Mouse (Mus musculus) left cerebral cortex, postnatal 4 days (tissue): ENCODE data around the gene Aamp. TPM values are rescaled to one million over a fixed set of nuclear protein-coding genes. Genes with fewer than 3 reads are reported as not detected.

Experiments
- DNase-seq: peaks from one replicate; pipeline ENCODE4 v3.0.0-alpha.2; 2022
- intact Hi-C: fragments of 180-260 bp; cut with DNase I; formaldehyde crosslinking; loops from one replicate; pipeline ENCODE4 v1.15.1; 2025
- total RNA-seq, 2 experiments: library from RNA; stranded (reverse); gene quantifications; 2 replicates each; pipeline ENCODE4 v1.2.3; 2021

Gene Aamp
- total RNA-seq, 2 experiments from 2014 or later = 122 to 124 TPM

DNA sequence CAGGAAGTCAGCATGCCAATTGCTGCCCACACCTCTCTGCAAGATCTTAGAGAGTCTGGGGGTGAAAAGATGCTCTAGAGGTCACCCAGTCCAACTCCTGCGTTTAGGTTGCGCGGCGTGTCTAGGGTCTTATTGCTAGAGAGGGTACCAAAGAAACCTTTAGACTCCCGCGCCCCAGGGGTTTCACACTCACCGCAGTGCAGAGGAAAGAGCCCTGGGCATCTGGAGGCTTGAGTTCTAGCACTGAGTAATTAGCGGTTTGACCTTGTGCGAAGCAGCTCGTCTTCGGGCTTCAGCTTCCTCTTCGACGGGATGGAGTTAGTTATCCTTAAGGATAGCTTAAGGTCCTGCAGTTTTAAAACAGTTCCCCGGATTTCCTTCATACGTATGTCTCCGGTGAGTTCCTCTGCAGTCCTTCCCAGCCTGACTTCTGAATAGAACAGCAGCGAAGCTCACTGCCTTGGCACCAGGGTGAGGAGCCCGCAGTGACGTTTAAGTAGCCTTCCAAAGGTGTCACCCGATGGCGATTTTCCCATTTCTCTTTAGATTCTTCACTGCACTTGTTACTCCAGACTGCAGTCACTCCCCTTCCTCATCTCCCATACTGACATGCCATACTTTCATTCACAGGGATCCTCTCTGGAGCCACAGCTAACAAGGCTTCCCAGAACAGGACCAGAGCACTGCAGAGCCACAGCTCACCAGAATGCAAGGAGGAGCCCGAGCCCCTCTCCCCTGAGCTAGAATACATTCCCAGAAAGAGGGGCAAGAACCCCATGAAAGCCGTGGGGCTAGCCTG is 873 bp upstream of the Aamp start:
- intact Hi-C loops = no loop called here

DNA sequence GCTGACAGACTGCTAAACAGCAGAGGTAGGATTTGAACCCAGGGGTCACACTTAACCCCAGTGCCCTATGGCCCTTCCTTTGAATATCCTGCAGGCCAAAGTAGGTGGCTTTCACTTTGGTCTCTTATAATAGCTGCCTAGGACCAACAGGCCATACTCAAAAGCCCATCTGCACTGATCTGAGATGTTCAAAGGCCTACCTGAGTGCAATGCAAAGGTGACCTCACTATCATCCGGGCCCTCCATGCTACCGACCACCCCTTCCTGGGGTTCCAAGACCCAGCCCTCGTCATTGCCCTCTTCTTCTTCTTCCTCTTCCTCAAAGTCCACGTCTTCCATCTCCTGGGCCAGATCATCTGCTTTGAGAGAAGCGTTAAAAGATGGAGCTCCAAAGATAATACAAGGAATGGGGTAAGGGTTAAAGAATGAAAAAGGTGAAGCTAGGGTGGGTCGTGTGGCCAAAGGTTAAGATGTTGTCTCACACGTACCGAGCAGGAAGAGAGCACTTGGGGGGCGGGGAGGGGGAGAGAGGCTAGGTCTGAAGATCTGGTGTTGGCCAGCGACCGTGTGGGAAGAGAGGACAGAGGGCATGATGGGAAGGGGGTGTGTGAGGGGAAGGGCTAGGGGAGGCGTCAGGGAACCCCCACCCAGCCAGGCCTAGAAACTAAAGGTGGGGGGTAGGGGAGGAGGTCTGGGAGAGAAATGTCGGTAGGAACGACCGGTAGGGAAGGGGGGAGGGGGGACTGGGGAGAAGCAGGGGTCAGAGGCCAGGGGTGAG is 663 bp downstream of the Aamp start:
- intact Hi-C loops = no loop called here
- DNase-seq = peak; percentile 74

More for the DNA sequence above, 873 bp upstream of the Aamp start:
- no peak for DNase-seq

DNA sequence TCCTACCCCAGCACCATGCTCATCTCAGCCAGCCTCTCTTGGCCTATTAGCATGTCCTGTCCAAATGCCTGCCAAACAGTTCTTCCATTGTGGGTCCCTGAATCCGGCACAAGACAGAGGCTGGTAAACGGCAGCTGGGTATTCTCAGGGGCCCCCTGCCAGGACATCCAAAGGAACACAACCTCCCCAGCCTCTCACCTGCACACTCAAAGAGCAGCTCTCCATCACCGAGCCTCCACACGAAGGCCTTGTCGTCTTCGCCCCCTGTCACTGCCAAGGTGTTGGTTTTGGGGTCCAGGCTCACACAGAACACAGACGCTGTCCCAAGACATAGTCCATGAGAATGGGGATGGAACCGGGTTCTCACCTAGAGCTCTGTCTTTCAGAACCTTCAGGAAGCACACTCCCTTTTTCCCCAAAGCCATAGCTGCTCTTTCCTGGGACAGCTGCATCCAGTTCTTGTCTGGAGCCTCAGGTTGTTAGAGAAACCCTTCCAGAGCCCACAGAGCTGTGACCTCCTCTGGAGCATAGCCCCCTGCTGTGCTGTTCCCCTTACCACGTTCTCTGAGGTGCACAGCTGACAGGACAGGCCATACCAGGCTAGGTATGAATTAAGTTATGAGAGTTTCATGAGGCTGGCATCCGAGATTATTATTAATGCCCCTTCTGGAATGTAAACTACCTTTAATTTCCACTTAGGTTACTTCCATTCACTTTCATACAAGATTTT is 1.5 kb downstream of the Aamp start:
- intact Hi-C loops = no loop called here
- DNase-seq = no peak

DNA sequence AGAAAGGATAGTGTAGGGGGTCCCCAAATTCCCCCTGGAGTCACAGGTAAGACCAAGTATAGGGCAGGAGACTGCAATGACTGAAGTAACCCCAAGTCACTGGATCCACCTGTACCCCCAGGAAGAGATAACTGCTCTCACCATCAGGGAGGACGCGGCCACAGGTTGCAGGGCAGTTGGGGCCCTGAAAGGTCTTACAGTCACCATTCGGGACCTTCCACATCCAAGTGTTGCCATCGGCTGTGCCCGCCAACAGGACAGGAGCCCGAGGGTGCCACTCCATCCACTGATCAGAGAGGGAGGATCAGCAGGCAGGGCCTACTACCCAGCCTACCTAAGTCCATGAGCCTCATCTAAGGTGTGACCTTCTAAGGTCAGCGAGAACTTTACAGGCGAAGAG is 2.7 kb downstream of the Aamp start:
- no peak for DNase-seq
- intact Hi-C loops = no loop called here

DNA sequence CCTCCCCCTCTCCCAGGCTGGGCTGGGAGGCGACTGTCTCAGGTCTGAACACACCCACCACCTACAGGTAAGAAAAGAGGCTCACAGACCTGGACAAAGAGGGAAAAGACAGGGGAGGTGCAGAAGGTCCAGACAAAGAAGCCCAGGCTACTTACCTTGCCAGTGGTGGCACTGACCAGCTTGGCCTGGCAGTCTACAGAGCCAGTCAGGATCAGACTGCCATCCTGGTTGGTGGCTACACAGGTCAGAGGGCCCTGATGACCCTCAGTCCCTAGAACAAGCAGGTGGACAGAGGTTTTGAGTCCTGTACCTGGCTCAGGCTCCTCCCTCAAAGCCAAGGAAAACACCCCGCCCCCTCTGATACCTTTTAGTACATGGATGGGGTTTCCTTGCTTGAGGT is 3.2 kb downstream of the Aamp start:
- DNase-seq = no peak
- intact Hi-C loops = no loop called here

DNA sequence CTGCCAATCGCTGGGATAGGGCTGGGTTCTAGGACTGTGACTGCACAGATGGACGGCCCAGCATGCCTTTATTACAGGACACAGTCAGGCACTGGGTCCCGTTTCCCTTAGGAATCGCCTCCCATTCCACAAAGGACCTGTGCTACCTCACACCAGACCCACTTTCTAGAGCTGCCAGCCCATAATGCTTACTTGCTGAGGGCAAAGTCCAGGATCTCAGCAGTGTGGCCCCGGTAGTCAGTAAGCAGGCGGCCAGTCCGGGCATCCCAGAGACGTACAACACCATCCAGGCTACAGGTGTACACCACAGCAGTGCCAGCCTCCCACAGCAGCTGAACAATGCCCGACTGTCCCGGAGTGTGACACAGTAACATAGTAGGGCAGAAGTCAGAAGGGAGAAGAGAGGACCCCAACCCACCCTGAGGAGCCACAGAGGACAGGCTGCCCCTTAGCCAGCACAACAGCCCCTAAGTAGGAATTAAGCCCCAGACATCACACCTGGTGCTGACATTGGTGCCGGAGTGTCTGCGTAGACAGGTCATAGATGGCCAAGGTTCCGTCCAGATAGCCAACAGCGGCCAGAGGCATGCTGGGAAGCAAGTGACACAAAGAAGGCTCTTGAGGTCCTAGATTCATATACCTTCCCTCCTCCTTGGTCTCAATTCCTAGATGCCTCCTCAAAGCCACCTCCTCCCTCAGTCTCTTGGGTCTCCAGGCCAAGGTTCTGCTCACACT is 3.8 kb downstream of the Aamp start:
- intact Hi-C loops = no loop called here
- no peak for DNase-seq

DNA sequence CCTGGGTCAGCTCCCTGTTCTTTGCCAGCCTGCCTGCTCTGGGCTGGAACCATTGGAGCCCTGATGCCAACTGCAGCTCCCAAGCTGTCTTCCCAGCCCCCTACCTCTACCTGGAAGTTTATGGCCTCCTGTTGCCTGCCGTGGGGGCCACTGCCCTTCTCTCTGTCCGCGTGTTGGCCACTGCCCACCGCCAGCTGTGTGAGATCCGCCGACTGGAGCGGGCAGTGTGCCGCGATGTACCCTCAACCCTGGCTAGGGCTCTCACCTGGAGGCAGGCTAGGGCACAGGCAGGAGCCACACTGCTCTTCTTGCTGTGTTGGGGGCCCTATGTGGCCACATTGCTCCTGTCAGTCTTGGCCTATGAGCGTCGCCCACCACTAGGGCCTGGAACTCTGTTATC is 5.5 kb downstream of the Aamp start:
- DNase-seq = no peak
- intact Hi-C loops = no loop called here

DNA sequence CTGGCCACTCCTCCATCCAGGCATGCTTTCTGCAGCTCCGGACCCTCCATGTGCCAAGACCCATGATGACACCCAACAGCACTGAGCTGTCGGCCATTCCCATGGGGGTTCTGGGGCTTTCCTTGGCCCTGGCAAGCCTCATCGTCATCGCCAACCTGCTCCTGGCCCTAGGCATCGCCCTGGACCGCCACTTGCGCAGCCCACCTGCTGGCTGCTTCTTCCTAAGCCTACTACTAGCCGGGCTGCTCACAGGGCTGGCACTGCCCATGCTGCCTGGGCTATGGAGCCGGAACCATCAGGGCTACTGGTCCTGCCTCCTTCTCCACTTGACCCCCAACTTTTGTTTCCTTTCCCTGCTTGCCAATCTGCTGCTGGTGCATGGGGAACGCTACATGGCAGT is 6.0 kb downstream of the Aamp start, which contains the start of gene Gpbar1:
Gene Gpbar1, plus strand, starts transcription at position 13 of the 400 bp plus-strand sequence.
- intact Hi-C loops = no loop called here
- DNase-seq = no peak

DNA sequence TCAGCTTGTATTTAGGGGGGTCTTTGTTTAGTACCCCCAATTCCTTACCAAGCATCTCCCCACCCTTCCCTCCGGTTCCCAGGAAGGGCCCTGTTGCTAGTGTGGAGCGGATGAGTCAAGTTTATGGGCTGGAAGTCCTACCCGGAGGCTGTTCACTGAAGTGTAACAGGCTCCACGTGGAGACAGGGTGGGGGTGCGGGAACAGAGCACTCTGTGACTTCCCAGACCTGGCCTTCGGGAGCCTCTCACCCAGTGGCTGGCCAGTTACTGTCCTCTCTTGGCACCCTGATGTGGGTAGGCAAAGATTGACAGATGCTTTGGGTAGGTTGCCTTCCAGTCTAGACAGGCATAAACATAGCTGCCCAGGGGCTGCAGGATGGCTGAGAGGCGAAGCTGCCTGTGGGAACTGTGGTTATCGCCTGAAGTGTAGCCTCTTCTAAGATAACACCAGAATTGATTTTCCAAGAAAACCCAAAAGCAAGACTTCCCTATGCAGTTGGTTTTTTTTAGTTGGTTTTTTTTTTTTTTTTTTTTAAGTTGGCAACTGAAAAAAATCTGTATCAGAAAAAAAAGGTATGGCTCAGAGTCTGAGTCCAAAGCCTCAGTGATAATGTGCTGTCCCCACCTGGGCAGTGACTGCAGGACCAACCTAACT is 6.5 kb downstream of the Aamp start:
- intact Hi-C loops = no loop called here
- DNase-seq = no peak

DNA sequence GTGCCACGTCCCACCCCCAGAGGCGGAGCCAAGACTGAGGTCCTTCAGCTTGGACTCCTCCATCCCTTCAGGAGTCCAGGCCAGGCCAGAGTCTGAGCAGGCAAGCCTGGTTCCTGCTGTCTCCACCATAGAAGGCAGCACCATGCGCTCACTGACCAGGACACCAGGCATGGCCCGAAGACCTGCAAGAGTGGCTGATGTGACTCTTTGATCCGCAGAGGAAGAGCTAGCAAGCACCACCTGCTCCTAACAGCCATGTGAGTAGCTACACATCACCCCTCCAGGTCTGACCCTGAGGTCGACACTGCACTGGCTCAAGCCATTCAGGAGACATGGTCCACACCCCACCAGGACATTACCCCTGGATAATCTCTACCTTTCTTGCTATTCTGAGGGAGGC is 7.5 kb downstream of the Aamp start:
- intact Hi-C loops = no loop called here

DNA sequence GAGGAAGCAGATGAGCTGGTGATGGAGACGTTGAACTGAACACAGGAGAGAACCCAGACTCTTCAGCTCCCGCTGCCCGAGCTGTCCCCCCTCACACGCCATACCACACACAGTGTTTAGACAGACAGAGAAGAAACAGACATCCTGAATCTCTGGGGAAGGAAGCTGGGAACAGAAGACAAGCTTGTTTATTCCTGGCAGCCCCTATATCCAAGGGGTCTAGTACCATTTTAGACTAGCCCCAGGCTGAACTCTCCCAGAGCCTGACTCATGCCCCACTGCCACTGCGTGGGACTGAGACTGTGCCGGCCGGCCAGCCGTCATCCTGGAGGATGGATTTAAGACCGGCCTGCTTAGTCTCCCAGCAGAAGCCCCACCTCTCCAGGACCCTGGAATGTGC is 9.5 kb downstream of the Aamp start:
- intact Hi-C loops = no loop called here

More for the DNA sequence above, 7.5 kb downstream of the Aamp start:
- no peak for DNase-seq

DNA sequence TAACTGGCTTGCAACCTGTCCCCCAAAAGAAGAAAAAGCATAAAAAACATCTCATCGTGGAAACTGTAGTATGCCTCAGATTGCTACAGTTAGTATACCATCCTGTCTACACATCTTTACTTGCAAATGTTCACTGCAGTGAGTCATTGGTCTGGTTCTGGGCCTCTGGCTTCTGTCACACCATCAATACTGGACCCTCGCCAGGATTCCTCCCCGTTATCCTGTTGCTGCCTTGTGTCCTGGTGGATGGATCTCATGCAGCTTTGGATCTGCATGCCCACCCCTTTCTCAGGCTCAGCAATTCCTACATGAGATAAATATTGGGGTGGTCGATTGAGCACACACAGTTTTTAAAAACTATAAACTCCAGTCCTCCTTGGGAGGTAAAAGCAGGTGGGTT is 12.9 kb downstream of the Aamp start:
- intact Hi-C loops = no loop called here
- no peak for DNase-seq

More for the DNA sequence above, 9.5 kb downstream of the Aamp start:
- no peak for DNase-seq

DNA sequence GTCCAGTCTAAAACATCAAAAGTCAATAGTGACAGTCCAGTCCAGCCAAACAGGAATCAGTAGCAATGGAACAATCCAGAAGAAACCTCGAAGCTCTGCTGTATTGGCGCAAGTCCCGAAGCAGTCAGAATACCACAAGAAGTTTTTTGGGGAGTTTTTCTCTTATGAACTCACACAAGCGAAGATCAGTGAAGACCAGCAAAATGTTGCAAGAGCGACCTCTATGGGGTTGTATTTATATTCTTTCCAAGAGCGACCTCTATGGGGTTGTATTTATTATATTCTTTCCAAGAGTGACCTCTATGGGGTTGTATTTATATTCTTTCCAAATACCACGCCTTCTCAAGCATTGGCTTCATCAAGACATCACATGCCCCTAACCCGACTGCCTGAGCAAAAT is 15.8 kb downstream of the Aamp start:
- no peak for DNase-seq

DNA sequence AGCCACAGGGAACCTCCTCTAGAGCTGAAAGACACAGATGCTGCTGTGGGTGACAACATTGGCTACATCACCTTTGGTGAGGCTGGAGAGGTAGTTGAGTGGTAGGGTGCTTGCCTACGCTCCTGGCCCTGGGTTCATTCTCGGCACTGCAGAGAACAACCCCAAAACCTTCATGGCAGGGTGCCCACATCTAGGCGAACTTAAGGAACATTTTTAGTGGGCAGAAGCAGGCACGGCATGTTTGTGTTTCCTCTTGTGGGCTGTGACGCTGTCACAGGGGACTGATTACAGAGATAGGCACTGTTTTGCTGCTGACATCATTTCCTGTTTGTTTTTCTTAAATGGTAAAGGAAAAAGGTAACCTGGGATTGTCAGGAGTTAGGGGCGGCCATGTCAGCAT is 22.0 kb downstream of the Aamp start:
- intact Hi-C loops = no loop called here
- no peak for DNase-seq

More for the DNA sequence above, 15.8 kb downstream of the Aamp start:
- intact Hi-C loops = no loop called here

DNA sequence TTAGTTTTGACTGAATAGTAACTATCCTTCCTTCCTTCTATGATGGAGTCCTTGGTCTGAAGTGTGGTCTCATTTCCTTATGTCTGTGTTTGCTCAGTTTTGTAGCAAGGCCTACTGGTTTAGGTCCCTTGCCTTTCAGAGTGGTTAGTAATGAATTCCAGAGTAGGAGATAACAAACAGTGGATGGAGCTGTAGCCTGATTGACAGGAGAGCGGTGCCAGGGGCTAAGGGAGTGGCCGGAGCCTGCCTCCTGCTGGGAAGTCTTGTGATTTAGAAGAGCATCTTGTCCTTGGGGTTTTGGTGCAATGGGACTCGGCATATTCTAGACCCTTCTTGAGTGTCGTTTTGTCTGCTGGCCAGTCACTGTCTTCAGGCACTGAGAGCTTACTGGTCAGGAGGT is 27.8 kb downstream of the Aamp start:
- no peak for DNase-seq

DNA sequence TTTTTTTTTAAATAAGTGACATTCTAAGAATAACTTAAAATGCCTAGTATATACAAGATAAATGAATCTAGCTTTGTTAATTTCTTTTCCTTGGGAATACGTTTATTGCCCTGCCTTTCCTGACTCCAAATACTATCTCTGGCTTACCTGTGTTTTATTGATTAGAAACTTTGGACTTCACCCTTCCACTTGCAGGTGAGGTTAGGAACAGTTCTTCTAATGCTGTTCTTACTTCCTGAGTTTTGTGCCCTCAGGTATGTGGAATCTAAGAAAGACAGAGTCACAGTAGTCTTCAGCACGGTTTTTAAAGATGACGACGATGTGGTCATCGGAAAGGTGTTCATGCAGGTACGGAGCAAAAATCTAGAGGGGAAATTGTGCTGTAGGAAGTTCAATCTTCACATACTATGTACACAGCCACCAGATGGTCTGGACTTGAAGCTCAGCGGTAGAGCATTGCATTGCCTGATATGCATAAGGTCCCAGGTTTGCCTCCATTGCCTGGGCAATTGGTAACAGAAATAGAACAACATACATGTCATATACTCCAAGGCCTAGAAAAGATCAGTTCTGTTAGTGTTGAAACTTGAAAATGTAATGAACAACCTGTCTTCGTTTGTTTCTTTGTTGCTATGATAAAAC is 28.7 kb downstream of the Aamp start:
- DNase-seq = no peak

More for the DNA sequence above, 27.8 kb downstream of the Aamp start:
- intact Hi-C loops = loop anchor here (10.0 kb wide), 1 partner anchor 52 kb away; no protein-coding TSS in a partner anchor

DNA sequence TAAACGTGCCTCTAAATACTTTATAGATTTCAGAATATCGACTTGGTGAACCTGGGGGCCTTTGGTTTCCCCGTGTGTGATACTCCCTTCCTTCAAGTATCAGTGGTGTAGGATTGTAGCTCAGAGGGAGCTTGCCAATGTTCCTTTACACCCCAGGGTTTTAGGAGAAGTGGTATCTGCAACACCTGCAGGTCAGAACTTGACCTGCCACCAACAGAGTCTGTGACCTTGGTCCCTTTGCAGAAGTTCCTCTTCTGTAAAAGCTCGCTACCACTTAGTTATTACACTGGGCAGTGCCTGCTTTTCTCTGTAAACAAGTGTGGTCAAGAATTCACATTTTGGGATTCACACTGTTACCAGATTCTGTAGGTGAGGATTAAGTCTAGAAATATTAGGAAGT is 34.4 kb downstream of the Aamp start:
- intact Hi-C loops = loop anchor here (10.0 kb wide), 1 partner anchor 45 kb away; no protein-coding TSS in a partner anchor

More for the DNA sequence above, 28.7 kb downstream of the Aamp start:
- intact Hi-C loops = loop anchor here (10.0 kb wide), 1 partner anchor 51 kb away; no protein-coding TSS in a partner anchor

DNA sequence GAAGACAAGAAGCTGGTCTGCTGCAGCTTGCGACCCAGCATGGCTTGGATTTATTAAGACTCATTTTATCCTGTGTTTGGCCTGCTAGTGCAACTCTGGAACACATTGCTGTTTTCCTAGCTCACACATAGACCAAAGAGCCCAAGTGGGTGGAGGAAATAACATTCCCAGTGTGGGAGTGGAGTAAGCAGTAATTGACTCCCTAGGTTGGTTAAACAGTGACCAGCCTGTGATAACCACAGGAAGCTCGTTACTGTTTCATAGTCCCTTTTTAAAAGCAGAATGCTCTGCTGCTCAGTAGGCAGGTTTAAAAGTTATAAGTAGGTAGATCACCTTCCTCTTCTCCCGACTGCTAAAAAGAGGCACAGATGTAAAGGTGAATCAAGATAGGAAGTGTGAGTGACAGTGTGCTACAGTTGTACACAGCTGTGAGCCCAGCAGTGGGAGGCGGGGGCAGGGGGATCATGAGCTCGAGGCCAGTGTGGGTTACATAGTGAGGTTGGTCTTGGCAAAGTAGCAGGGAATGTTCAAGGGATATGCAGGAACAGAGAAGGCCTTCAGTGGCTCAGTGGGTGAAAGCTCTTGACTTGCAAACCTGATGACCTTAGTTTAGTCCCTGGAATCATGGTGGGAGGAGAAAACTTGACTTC is 35.1 kb downstream of the Aamp start:
- DNase-seq = no peak
- intact Hi-C loops = no loop called here

More for the DNA sequence above, 34.4 kb downstream of the Aamp start:
- DNase-seq = no peak

DNA sequence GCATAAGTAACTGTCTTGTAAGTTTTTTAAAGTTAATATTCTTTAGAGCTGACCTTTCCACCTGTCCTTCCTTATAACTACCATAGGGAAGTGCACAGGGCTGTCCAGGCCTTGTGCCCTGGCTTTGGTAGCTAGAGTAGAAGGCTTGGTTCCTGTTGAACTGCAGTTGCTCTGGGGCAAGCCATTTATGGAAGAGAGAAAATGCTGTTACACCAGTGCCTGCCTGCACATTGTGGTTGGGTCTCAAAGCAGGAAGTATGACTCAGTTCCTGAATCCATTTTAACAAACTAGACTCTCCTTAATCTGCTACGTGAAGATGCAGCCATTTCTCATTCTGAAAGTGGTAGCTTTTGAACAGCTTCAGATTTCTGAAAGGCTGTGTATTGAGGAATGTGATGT is 35.7 kb downstream of the Aamp start:
- no peak for DNase-seq
- intact Hi-C loops = no loop called here
